Mouse (Mus musculus): Measurements from ENCODE around the gene Map3k10. TPM values are rescaled to one million over a fixed set of nuclear protein-coding genes. Genes with fewer than 3 reads are reported as not detected.

Map3k10 gene
- polyA plus RNA-seq, 1 experiment from 2014 or later, result 5.6 TPM

GRCm38 (mm10) chr7:27609285-27609684 lies 65.1 kb downstream of the Map3k10 start:
- Histone ChIP-seq H3K27ac (ENCODE audit: low read depth, low read length) (no peak overlapping the region), H3K36me3 (ENCODE audit: control insufficient read depth, insufficient read depth, low read length) (peaks cover 19% of the 10 kb centered on the region; the same call in 1 of the 2 replicates), H3K9me3 (ENCODE audit: control insufficient read depth, low read length) (no peaks in the 10 kb centered on the region), H3K9ac (ENCODE audit: low read depth, low read length) (no peak overlapping the region), H3K27me3 (replicated peaks; ENCODE audit: control insufficient read depth, insufficient read depth, low read length) (no peaks in the 10 kb centered on the region), H3K4me3 (ENCODE audit: low read depth, low read length) (no peak overlapping the region), H3K4me1 (replicated peaks; ENCODE audit: control insufficient read depth, insufficient read depth, low read length) (peaks cover 27% of the 10 kb centered on the region), H3K4me2 (no peak overlapping the region)
- peak; percentile 40; the same call in 1 of the 2 replicates for ATAC-seq (replicated peaks; ENCODE audit: low FRiP score)
- 67% methylated on average over 4 of the region's 4 CpGs for WGBS
- no peak for DNase-seq (ENCODE audit: low spot score)

GRCm38 (mm10) chr7:27608130-27608529 lies 66.3 kb downstream of the Map3k10 start:
- 83% methylated on average over 3 of the region's 3 CpGs for WGBS
- Histone ChIP-seq H3K27ac (ENCODE audit: low read depth, low read length) (no peak overlapping the region), H3K4me2 (no peak overlapping the region), H3K9me3 (ENCODE audit: control insufficient read depth, low read length) (no peaks in the 10 kb centered on the region), H3K4me3 (ENCODE audit: low read depth, low read length) (no peak overlapping the region), H3K9ac (ENCODE audit: low read depth, low read length) (no peak overlapping the region), H3K27me3 (replicated peaks; ENCODE audit: control insufficient read depth, insufficient read depth, low read length) (no peaks in the 10 kb centered on the region), H3K36me3 (ENCODE audit: control insufficient read depth, insufficient read depth, low read length) (peaks cover 19% of the 10 kb centered on the region; the same call in 1 of the 2 replicates), H3K4me1 (replicated peaks; ENCODE audit: control insufficient read depth, insufficient read depth, low read length) (peaks cover 28% of the 10 kb centered on the region)
- DNase-seq (ENCODE audit: low spot score) (no peak), ATAC-seq (replicated peaks; ENCODE audit: low FRiP score) (no peak)

- H3K36me3 ChIP-seq (ENCODE audit: control insufficient read depth, insufficient read depth, low read length), result peaks cover 19% of the 10 kb centered on the region; the same call in 1 of the 2 replicates
- ATAC-seq (replicated peaks; ENCODE audit: low FRiP score), result no peak
- H3K27me3 ChIP-seq (replicated peaks; ENCODE audit: control insufficient read depth, insufficient read depth, low read length), result no peaks in the 10 kb centered on the region
- H3K4me1 ChIP-seq (replicated peaks; ENCODE audit: control insufficient read depth, insufficient read depth, low read length), result peaks cover 33% of the 10 kb centered on the region
- no peak for DNase-seq (ENCODE audit: low spot score)
- H3K4me2 ChIP-seq, result no peak overlapping the region
- H3K4me3 ChIP-seq (ENCODE audit: low read depth, low read length), result no peak overlapping the region
- H3K9me3 ChIP-seq (ENCODE audit: control insufficient read depth, low read length), result no peaks in the 10 kb centered on the region
- no peak overlapping the region for H3K9ac ChIP-seq (ENCODE audit: low read depth, low read length)
- H3K27ac ChIP-seq (ENCODE audit: low read depth, low read length), result no peak overlapping the region
- 79% methylated on average over 5 of the region's 5 CpGs for WGBS
Observed at GRCm38 (mm10) chr7:27607580-27607979, 66.8 kb downstream of the Map3k10 start.

GRCm38 (mm10) chr7:27606481-27607254 lies 67.7 kb downstream of the Map3k10 start:
- Histone ChIP-seq H3K9ac (ENCODE audit: low read depth, low read length) (no peak overlapping the region), H3K9me3 (ENCODE audit: control insufficient read depth, low read length) (no peaks in the 10 kb centered on the region), H3K27ac (ENCODE audit: low read depth, low read length) (no peak overlapping the region), H3K4me2 (no peak overlapping the region), H3K4me1 (replicated peaks; ENCODE audit: control insufficient read depth, insufficient read depth, low read length) (peaks cover 40% of the 10 kb centered on the region), H3K36me3 (ENCODE audit: control insufficient read depth, insufficient read depth, low read length) (peaks cover 19% of the 10 kb centered on the region; the same call in 1 of the 2 replicates), H3K4me3 (ENCODE audit: low read depth, low read length) (no peak overlapping the region), H3K27me3 (replicated peaks; ENCODE audit: control insufficient read depth, insufficient read depth, low read length) (no peaks in the 10 kb centered on the region)
- ATAC-seq (replicated peaks; ENCODE audit: low FRiP score), result no peak
- WGBS, result 65% methylated on average over 10 of the region's 10 CpGs
- DNase-seq (ENCODE audit: low spot score), result no peak

Other genes starting within 250 kb of the Map3k10 start
- gene Sptbn4, start 226.9 kb downstream of the Map3k10 start, polyA plus RNA-seq (2014; fragmentation: Nextera tagmentation; extraction: Ambion mirVana), result 0.17 and 0.19 TPM in 2 replicates
- 581 and 583 TPM in 2 replicates for gene Blvrb, start 226.6 kb downstream of the Map3k10 start, polyA plus RNA-seq (2014; fragmentation: Nextera tagmentation; extraction: Ambion mirVana)
- gene Sertad3, start 200.8 kb downstream of the Map3k10 start, polyA plus RNA-seq (2014; fragmentation: Nextera tagmentation; extraction: Ambion mirVana), result 20.6 and 21.5 TPM in 2 replicates
- gene Sertad1, start 187.7 kb downstream of the Map3k10 start, polyA plus RNA-seq (2014; fragmentation: Nextera tagmentation; extraction: Ambion mirVana), result 23.0 and 24.3 TPM in 2 replicates
- 0.80 and 0.84 TPM in 2 replicates for gene Prx, start 175.3 kb downstream of the Map3k10 start, polyA plus RNA-seq (2014; fragmentation: Nextera tagmentation; extraction: Ambion mirVana)
- gene Hipk4, start 151.3 kb downstream of the Map3k10 start, polyA plus RNA-seq (2014; fragmentation: Nextera tagmentation; extraction: Ambion mirVana), result 0.33 and 0.40 TPM in 2 replicates
- gene Pld3, start 121.4 kb downstream of the Map3k10 start, polyA plus RNA-seq (2014; fragmentation: Nextera tagmentation; extraction: Ambion mirVana), result 39.3 and 44.4 TPM in 2 replicates
- gene 2310022A10Rik, start 121.4 kb downstream of the Map3k10 start, polyA plus RNA-seq (2014; fragmentation: Nextera tagmentation; extraction: Ambion mirVana), result 33.9 and 35.1 TPM in 2 replicates
- gene Akt2, start 83.0 kb downstream of the Map3k10 start, polyA plus RNA-seq (2014; fragmentation: Nextera tagmentation; extraction: Ambion mirVana), result 68.4 and 70.1 TPM in 2 replicates
- not detected in 2 replicates for gene Ttc9b, start 20.7 kb downstream of the Map3k10 start, polyA plus RNA-seq (2014; fragmentation: Nextera tagmentation; extraction: Ambion mirVana)
- gene Zfp607b, start 14.7 kb upstream of the Map3k10 start, polyA plus RNA-seq (2014; fragmentation: Nextera tagmentation; extraction: Ambion mirVana), result 1.6 and 3.0 TPM in 2 replicates
- gene Zfp60, start 56.8 kb upstream of the Map3k10 start, polyA plus RNA-seq (2014; fragmentation: Nextera tagmentation; extraction: Ambion mirVana), result 15.8 and 17.5 TPM in 2 replicates
- 1.6 and 2.3 TPM in 2 replicates for gene Zfp626, start 132.6 kb upstream of the Map3k10 start, polyA plus RNA-seq (2014; fragmentation: Nextera tagmentation; extraction: Ambion mirVana)
- 4.6 and 5.7 TPM in 2 replicates for gene Zfp59, start 164.0 kb upstream of the Map3k10 start, polyA plus RNA-seq (2014; fragmentation: Nextera tagmentation; extraction: Ambion mirVana)
- gene Zfp607a, start 182.9 kb upstream of the Map3k10 start, polyA plus RNA-seq (2014; fragmentation: Nextera tagmentation; extraction: Ambion mirVana), result 3.6 and 3.8 TPM in 2 replicates